Mouse (Mus musculus) myocyte (in vitro differentiated cells): ENCODE results near the gene Smc5. TPM values are rescaled to one million over a fixed set of nuclear protein-coding genes. Genes with fewer than 3 reads are reported as not detected.

Source experiments
- H3K27me3 ChIP-seq: one replicate; pipeline ENCODE4 v1.6.1; 2011; ENCODE audit not compliant: control insufficient read depth, insufficient read depth, insufficient read length
- H3K36me3 ChIP-seq: one replicate; pipeline ENCODE4 v1.6.1; 2011; ENCODE audit not compliant: control insufficient read depth, insufficient read depth
- H3K4me2 ChIP-seq: one replicate; pipeline ENCODE4 v1.6.1; 2011; ENCODE audit warnings: low read depth, control low read depth
- H3K4me3 ChIP-seq: one replicate; pipeline ENCODE4 v1.5.1; 2011; ENCODE audit warnings: mild to moderate bottlenecking, control low read depth, moderate library complexity
- H3K79me2 ChIP-seq: one replicate; pipeline ENCODE4 v1.6.1; 2011; ENCODE audit not compliant: control insufficient read depth, insufficient read depth
- H3ac ChIP-seq: one replicate; pipeline ENCODE4 v1.6.1; 2011; ENCODE audit not compliant: control insufficient read depth, insufficient read length
- CEBPB ChIP-seq: IDR thresholded peaks from 2 replicates; pipeline ENCODE4 v1.6.1; 2011; ENCODE audit warnings: mild to moderate bottlenecking, moderate library complexity; ENCODE audit not compliant: poor library complexity, insufficient read depth, severe bottlenecking
- E2F4 ChIP-seq: IDR thresholded peaks from one replicate; pipeline ENCODE4 v1.6.1; 2011; ENCODE audit warnings: mild to moderate bottlenecking, control low read depth, moderate library complexity; ENCODE audit not compliant: insufficient read depth
- MAX ChIP-seq: IDR thresholded peaks from one replicate; pipeline ENCODE4 v1.6.1; 2011; ENCODE audit warnings: low read depth, mild to moderate bottlenecking, control low read depth
- MYOD1 ChIP-seq, 3 experiments: IDR thresholded peaks; one replicate each; pipeline ENCODE4 v1.6.1; 2011; ENCODE audit warnings: control low read depth in 2 of 3, low read depth in 2 of 3, mild to moderate bottlenecking in 2 of 3, moderate library complexity in 1 of 3; ENCODE audit not compliant: insufficient read length in 2 of 3, control insufficient read depth in 1 of 3
- MYOG ChIP-seq, 3 experiments: IDR thresholded peaks; one replicate each; pipeline ENCODE4 v1.6.1; 2011; ENCODE audit warnings: control low read depth in 2 of 3, low read depth in 2 of 3, mild to moderate bottlenecking in 2 of 3; ENCODE audit not compliant: insufficient read length in 2 of 3, control insufficient read depth in 1 of 3, insufficient read depth in 1 of 3
- POLR2A ChIP-seq: IDR thresholded peaks from one replicate; pipeline ENCODE4 v1.6.1; 2011; ENCODE audit warnings: low read depth, mild to moderate bottlenecking, control low read depth, moderate library complexity; ENCODE audit not compliant: insufficient read length
- POLR2AphosphoS2 ChIP-seq: IDR thresholded peaks from one replicate; pipeline ENCODE4 v1.6.1; 2011; ENCODE audit warnings: low read depth, control low read depth; ENCODE audit not compliant: insufficient read length
- REST ChIP-seq: IDR thresholded peaks from one replicate; pipeline ENCODE4 v1.6.1; 2011; ENCODE audit warnings: mild to moderate bottlenecking, control low read depth, moderate library complexity; ENCODE audit not compliant: insufficient read depth, insufficient read length
- SRF ChIP-seq: IDR thresholded peaks from one replicate; pipeline ENCODE4 v1.6.1; 2011; ENCODE audit warnings: low read depth; ENCODE audit not compliant: control insufficient read depth, insufficient read length
- TCF12 ChIP-seq: IDR thresholded peaks from one replicate; pipeline ENCODE4 v1.6.1; 2011; ENCODE audit warnings: mild to moderate bottlenecking, control low read depth; ENCODE audit not compliant: poor library complexity, insufficient read depth, severe bottlenecking
- TCF3 ChIP-seq: IDR thresholded peaks from one replicate; pipeline ENCODE4 v1.6.1; 2011; ENCODE audit warnings: low read depth, control low read depth; ENCODE audit not compliant: insufficient read length
- USF1 ChIP-seq: IDR thresholded peaks from one replicate; pipeline ENCODE4 v1.6.1; 2011; ENCODE audit warnings: low read depth, mild to moderate bottlenecking, control low read depth, moderate library complexity
- polyA plus RNA-seq: library from polyadenylated mRNA; unstranded; fragments of >200 nt; fragmentation: generic; extraction: Trizol; gene quantifications from one replicate; pipeline ENCODE4 v1.2.1, GENCODE M21; 2012; ENCODE audit warnings: missing spikeins

Smc5 gene
- polyA plus RNA-seq, 1 experiment: 6.8 TPM

GRCm38 (mm10) chr19:23162387-23162809 is 111.3 kb downstream of the Smc5 start:
- TF ChIP-seq MAX (no peak), USF1 (no peak), MYOG (IDR thresholded peaks at IDR 0.05; ENCODE audit: control insufficient read depth in 1 of 3, insufficient read depth in 1 of 3, insufficient read length in 2 of 3, low read depth in 2 of 3) (no peak), TCF12 (no peak), POLR2AphosphoS2 (no peak), TCF3 (no peak), CEBPB (no peak), MYOD1 (IDR thresholded peaks at IDR 0.05; ENCODE audit: control insufficient read depth in 1 of 3, insufficient read length in 2 of 3, low read depth in 2 of 3) (no peak), E2F4 (no peak), REST (no peak), POLR2A (no peak), SRF (no peak)
- H3K79me2 ChIP-seq: peaks cover 26% of the 10 kb centered on the region
- peaks cover 8% of the 10 kb centered on the region for H3K36me3 ChIP-seq
- H3K4me2 ChIP-seq: no peak overlapping the region
- no peak overlapping the region for H3K4me3 ChIP-seq
- H3K27me3 ChIP-seq: no peaks in the 10 kb centered on the region
- no peak overlapping the region for H3ac ChIP-seq

GRCm38 (mm10) chr19:23159780-23160395 is 113.8 kb downstream of the Smc5 start:
- Histone ChIP-seq H3K79me2 (peaks cover 26% of the 10 kb centered on the region), H3K36me3 (no peaks in the 10 kb centered on the region), H3K4me3 (no peak overlapping the region), H3K4me2 (no peak overlapping the region), H3ac (no peak overlapping the region), H3K27me3 (no peaks in the 10 kb centered on the region)
- TF ChIP-seq REST (no peak), TCF12 (no peak), E2F4 (no peak), USF1 (no peak), TCF3 (no peak), MYOG (IDR thresholded peaks at IDR 0.05; ENCODE audit: control insufficient read depth in 1 of 3, insufficient read depth in 1 of 3, insufficient read length in 2 of 3, low read depth in 2 of 3) (no peak), POLR2AphosphoS2 (no peak), MAX (no peak), POLR2A (no peak), CEBPB (no peak), SRF (no peak), MYOD1 (IDR thresholded peaks at IDR 0.05; ENCODE audit: control insufficient read depth in 1 of 3, insufficient read length in 2 of 3, low read depth in 2 of 3) (no peak)

Other genes starting within 250 kb of the Smc5 start
- 7.1 TPM for gene Klf9, start 132.7 kb downstream of the Smc5 start, polyA plus RNA-seq
- 13.4 TPM for gene Mamdc2, start 174.5 kb upstream of the Smc5 start, polyA plus RNA-seq